Mouse (Mus musculus) v-Abl transformed pro-B cells (cell line): ENCODE data around the gene Gpr12.
"Not testable (repeated sequence)": the region's sequence is repeated elsewhere in the genome, so short reads cannot be mapped to it uniquely, and the experiment has no call there.

Experiments
- in situ Hi-C, 2 experiments: fragments of 400-800 bp; cut with MboI; formaldehyde crosslinking; loops; one replicate each; pipeline ENCODE4 v1.15.1; 2025; ENCODE audit not compliant: unreplicated experiment in 2 of 2

Gpr12 gene

GRCm38 (mm10) chr5:146590987-146591386 lies 5.9 kb upstream of the Gpr12 start:
- in situ Hi-C loops, result no loop called here

- in situ Hi-C loops, result no loop called here
Measured at GRCm38 (mm10) chr5:146586357-146587070, 1.5 kb upstream of the Gpr12 start.

GRCm38 (mm10) chr5:146585307-146585651 lies 240 bp upstream of the Gpr12 start:
- in situ Hi-C loops, result no loop called here

GRCm38 (mm10) chr5:146584156-146584477 lies 922 bp downstream of the Gpr12 start:
- in situ Hi-C loops, result loop anchor here in 1 of 2 experiments (5.0 kb wide), 1 partner anchor 33 kb away; no protein-coding TSS in a partner anchor

GRCm38 (mm10) chr5:146576668-146577067 lies 8.4 kb downstream of the Gpr12 start:
- in situ Hi-C loops, result loop anchor here in 1 of 2 experiments (10.0 kb wide), 1 partner anchor 318 kb away; no protein-coding TSS in a partner anchor

- in situ Hi-C loops, result loop anchor here in 1 of 2 experiments (10.0 to 25.0 kb wide), 3 partner anchors 322 to 740 kb away; partner anchors contain the start of genes Cdx2 and Urad
Measured at GRCm38 (mm10) chr5:146572735-146573042, 12.3 kb downstream of the Gpr12 start.

GRCm38 (mm10) chr5:146571830-146572734 lies 13.0 kb downstream of the Gpr12 start:
- in situ Hi-C loops, result loop anchor here in 1 of 2 experiments (10.0 to 25.0 kb wide), 3 partner anchors 323 to 740 kb away; partner anchors contain the start of genes Cdx2 and Urad

GRCm38 (mm10) chr5:146570179-146570578 lies 14.9 kb downstream of the Gpr12 start:
- in situ Hi-C loops, result loop anchor here in 1 of 2 experiments (10.0 to 25.0 kb wide), 3 partner anchors 325 to 742 kb away; partner anchors contain the start of genes Cdx2 and Urad

- in situ Hi-C loops, result loop anchor here in 1 of 2 experiments (5.0 to 25.0 kb wide), 3 partner anchors 105 to 745 kb away; partner anchors contain the start of genes Cdx2 and Urad
Measured at GRCm38 (mm10) chr5:146567054-146567453, 18.0 kb downstream of the Gpr12 start.

GRCm38 (mm10) chr5:146564259-146564658 lies 20.8 kb downstream of the Gpr12 start:
- in situ Hi-C loops, result loop anchor here (5.0 to 25.0 kb wide), 5 partner anchors 108 to 753 kb away; partner anchors contain the start of genes Cdx2 (in 1 of the 2) and Urad (in 1 of the 2)

GRCm38 (mm10) chr5:146555836-146556235 lies 29.2 kb downstream of the Gpr12 start, which contains the start of gene Gm3415:
Gm3415 (plus strand) TSS chr5:146556136.
- in situ Hi-C loops, result loop anchor here in 1 of 2 experiments (25.0 kb wide), 2 partner anchors 681 to 756 kb away; partner anchors contain the start of genes Cdx2 and Urad

- in situ Hi-C loops, result not testable (repeated sequence)
Measured at GRCm38 (mm10) chr5:146537347-146537746, 47.7 kb downstream of the Gpr12 start, which contains the start of gene Gm3409. Gm3409 (plus strand) TSS chr5:146537647.
